Mouse (Mus musculus) midbrain, embryonic 16.5 days (tissue): ENCODE measurements around the gene Hnrnpab. TPM values are rescaled to one million over a fixed set of nuclear protein-coding genes. Genes with fewer than 3 reads are reported as not detected.
A peak's percentile ranks its signal among the peaks of the same experiment; 100 is the strongest.

ENCODE experiments used
- ATAC-seq: fragments of 200-750 bp; cut with Nextera tagmentation; 2 replicates; pipeline ENCODE4 v1.8.0; 2017; ENCODE audit warnings: moderate TSS enrichment
- H3K27ac ChIP-seq: fragments of 300-500 bp; sonication (generic); 2 replicates; pipeline ENCODE4 v1.5.1; 2014; ENCODE audit warnings: mild to moderate bottlenecking, low read length, mixed read lengths
- H3K27me3 ChIP-seq: fragments of 300-500 bp; sonication (generic); 2 replicates; pipeline ENCODE4 v1.6.1; 2014; ENCODE audit warnings: low read depth, low read length, mixed read lengths; ENCODE audit not compliant: control insufficient read depth, insufficient read depth
- H3K36me3 ChIP-seq: fragments of 300-500 bp; sonication (generic); 2 replicates; pipeline ENCODE4 v1.6.1; 2014; ENCODE audit warnings: mild to moderate bottlenecking, low read length, moderate library complexity, mixed read lengths; ENCODE audit not compliant: control insufficient read depth, insufficient read depth
- H3K4me1 ChIP-seq: fragments of 300-500 bp; sonication (generic); 2 replicates; pipeline ENCODE4 v1.6.1; 2014; ENCODE audit warnings: mild to moderate bottlenecking, low read length, mixed read lengths; ENCODE audit not compliant: control insufficient read depth, insufficient read depth
- H3K4me2 ChIP-seq: fragments of 300-500 bp; sonication (generic); 2 replicates; pipeline ENCODE4 v1.6.1; 2014; ENCODE audit warnings: mild to moderate bottlenecking, low read length, mixed read lengths
- H3K4me3 ChIP-seq: fragments of 300-500 bp; sonication (generic); 2 replicates; pipeline ENCODE4 v1.5.1; 2014; ENCODE audit warnings: low read depth, mild to moderate bottlenecking, low read length, moderate library complexity, mixed read lengths
- H3K9ac ChIP-seq: fragments of 300-500 bp; sonication (generic); 2 replicates; pipeline ENCODE4 v1.6.1; 2014; ENCODE audit warnings: low read depth, low read length, mixed read lengths
- H3K9me3 ChIP-seq: fragments of 300-500 bp; sonication (generic); replicated peaks from 2 replicates; pipeline ENCODE4 v1.6.1; 2014; ENCODE audit warnings: mild to moderate bottlenecking, low read length, mixed read lengths; ENCODE audit not compliant: control insufficient read depth, poor library complexity, severe bottlenecking
- WGBS: fragments of 180-500 bp; shearing (Covaris S2); extraction: QIAGEN DNeasy Blood & Tissue Kit; methylation state at CpG from one replicate; pipeline ENCODE4 v1.1.7; 2014; 5-methylcytosine and 5-hydroxymethylcytosine counted together
- polyA plus RNA-seq: library from polyadenylated mRNA; unstranded; fragments of >200 nt; fragmentation: Nextera tagmentation; extraction: Ambion mirVana; gene quantifications from 2 replicates; pipeline ENCODE4 v1.2.1, GENCODE M21; 2015

The Hnrnpab gene
- polyA plus RNA-seq, 1 experiment from 2014 or later, result 273 TPM

DNA sequence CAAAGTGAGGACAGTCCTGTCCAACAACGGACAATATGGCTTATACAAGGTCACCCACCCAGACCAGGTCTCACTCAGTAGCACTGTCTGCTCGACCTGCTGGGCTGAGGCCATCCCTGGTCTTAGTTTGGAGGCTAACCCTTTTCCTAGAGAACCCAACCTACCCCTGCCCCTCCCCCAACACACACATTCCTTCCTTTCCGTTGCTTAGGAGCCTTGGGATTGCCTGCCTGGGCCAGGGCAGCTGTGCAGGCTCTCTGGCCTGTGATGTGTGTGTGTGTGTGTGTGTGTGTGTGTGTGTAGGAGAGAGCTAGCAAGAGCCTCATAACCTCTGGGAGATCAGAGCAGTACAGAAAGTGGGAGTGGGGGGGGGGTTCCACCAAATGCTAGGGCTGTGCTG, 41.9 kb upstream of the Hnrnpab start:
- peaks cover 5% of the 10 kb centered on the region for H3K36me3 ChIP-seq
- H3K27me3 ChIP-seq, result peaks cover 6% of the 10 kb centered on the region; the same call in 1 of the 2 replicates
- H3K27ac ChIP-seq, result no peak overlapping the region
- no peaks in the 10 kb centered on the region for H3K9me3 ChIP-seq
- peak overlapping the region; percentile 95; the same call in 1 of the 2 replicates for H3K4me2 ChIP-seq
- peaks cover 14% of the 10 kb centered on the region for H3K4me1 ChIP-seq
- no peak overlapping the region for H3K4me3 ChIP-seq
- 11% methylated on average over 3 of the region's 3 CpGs for WGBS
- H3K9ac ChIP-seq, result peak overlapping the region; percentile 4; the same call in 1 of the 2 replicates
- no peak for ATAC-seq

- Histone ChIP-seq H3K27me3 (peaks cover 6% of the 10 kb centered on the region; the same call in 1 of the 2 replicates), H3K4me2 (no peak overlapping the region), H3K9me3 (no peaks in the 10 kb centered on the region), H3K9ac (no peak overlapping the region), H3K36me3 (peaks cover 5% of the 10 kb centered on the region), H3K4me1 (peaks cover 14% of the 10 kb centered on the region), H3K27ac (no peak overlapping the region), H3K4me3 (no peak overlapping the region)
- no peak for ATAC-seq
- WGBS, result 90% methylated on average over 15 of the region's 15 CpGs
Measured at GRCm38 (mm10) chr11:51646751-51647667, 40.4 kb upstream of the Hnrnpab start.

DNA sequence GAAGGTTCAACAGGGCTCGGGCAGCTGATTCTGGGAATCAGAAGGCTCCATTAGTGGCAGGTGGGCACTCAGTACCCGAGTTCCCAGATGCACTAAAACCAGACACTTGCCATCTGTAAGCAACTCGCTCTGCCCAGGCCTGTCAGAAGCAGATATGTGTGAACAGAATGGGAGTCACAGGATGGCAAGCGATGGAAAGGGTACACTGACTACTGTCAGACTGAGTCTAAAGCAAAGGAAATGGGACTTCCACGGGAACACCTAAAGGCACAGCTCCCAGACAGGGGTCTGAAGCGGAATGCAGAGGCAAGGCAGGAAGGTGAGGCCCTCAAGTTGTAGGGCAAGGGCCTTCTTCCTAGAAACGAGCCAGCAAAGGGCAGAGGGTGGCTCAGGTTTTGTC, 39.6 kb upstream of the Hnrnpab start:
- Histone ChIP-seq H3K27ac (no peak overlapping the region), H3K36me3 (peaks cover 5% of the 10 kb centered on the region), H3K9me3 (no peaks in the 10 kb centered on the region), H3K4me1 (peaks cover 14% of the 10 kb centered on the region), H3K27me3 (peaks cover 6% of the 10 kb centered on the region; the same call in 1 of the 2 replicates), H3K4me2 (no peak overlapping the region), H3K4me3 (no peak overlapping the region), H3K9ac (no peak overlapping the region)
- no peak for ATAC-seq
- WGBS, result 88% methylated on average over 7 of the region's 7 CpGs

DNA sequence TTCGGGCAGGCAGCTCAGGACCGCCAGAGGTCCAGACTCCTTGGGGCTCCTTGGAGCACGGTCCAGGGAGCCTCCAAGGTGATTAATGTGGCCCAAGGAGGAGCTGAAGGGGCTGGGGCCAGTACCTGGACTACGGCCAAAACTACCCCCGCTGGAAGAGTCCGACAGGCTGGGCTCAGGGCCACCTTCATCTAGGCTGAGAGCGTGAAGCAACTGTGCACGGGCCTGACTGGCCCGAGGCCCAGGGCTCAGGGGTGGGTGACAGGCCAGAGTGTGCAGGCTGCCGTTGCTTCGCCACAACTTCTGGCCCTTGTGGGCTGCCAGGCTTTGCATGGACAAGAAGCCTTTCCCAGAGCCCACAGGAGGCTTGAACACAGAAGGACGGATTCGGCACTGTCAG, 38.6 kb upstream of the Hnrnpab start:
- H3K27me3 ChIP-seq, result peaks cover 6% of the 10 kb centered on the region; the same call in 1 of the 2 replicates
- no peak overlapping the region for H3K9ac ChIP-seq
- H3K9me3 ChIP-seq, result no peaks in the 10 kb centered on the region
- peaks cover 14% of the 10 kb centered on the region for H3K4me1 ChIP-seq
- WGBS, result 84% methylated on average over 13 of the region's 13 CpGs
- no peak for ATAC-seq
- H3K36me3 ChIP-seq, result peaks cover 5% of the 10 kb centered on the region
- no peak overlapping the region for H3K4me3 ChIP-seq
- no peak overlapping the region for H3K27ac ChIP-seq
- no peak overlapping the region for H3K4me2 ChIP-seq

- H3K4me2 ChIP-seq, result no peak overlapping the region
- 0 out of 2 replicates have a peak, but pooled peaks cover 2% of the 10 kb centered on the region for H3K27me3 ChIP-seq
- no peaks in the 10 kb centered on the region for H3K9me3 ChIP-seq
- H3K4me1 ChIP-seq, result peaks cover 5% of the 10 kb centered on the region
- peaks cover 5% of the 10 kb centered on the region for H3K36me3 ChIP-seq
- no peak for ATAC-seq
- WGBS, result 79% methylated on average over 16 of the region's 16 CpGs
- no peak overlapping the region for H3K4me3 ChIP-seq
- no peak overlapping the region for H3K9ac ChIP-seq
- no peak overlapping the region for H3K27ac ChIP-seq
Measured at GRCm38 (mm10) chr11:51644217-51644616, 37.6 kb upstream of the Hnrnpab start.

DNA sequence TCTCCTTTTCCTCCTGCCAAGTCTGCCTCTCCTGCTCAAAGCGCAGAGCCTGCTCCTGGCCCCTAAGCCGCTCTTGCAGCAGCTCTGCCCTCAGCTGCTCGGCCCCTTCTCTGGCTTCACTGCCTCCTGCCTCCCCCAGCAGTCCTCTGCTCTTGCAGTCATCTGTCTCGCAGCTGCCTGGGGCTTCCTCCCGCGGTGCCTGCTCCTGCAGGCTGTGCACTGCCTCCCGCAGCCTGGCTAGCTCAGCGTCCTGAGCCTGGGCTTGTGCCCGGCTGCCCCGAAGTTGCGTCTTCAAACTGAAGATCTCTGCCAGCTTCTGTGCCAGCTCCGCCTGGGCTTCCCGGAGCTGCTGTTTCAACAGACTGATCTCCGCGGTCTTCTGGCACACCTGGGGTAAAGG, 37.1 kb upstream of the Hnrnpab start:
- Histone ChIP-seq H3K36me3 (peaks cover 5% of the 10 kb centered on the region), H3K27me3 (no peaks in the 10 kb centered on the region), H3K4me1 (peaks cover under 1% of the 10 kb centered on the region; the same call in 1 of the 2 replicates), H3K9me3 (no peaks in the 10 kb centered on the region), H3K4me2 (no peak overlapping the region), H3K9ac (no peak overlapping the region), H3K4me3 (no peak overlapping the region), H3K27ac (no peak overlapping the region)
- WGBS, result 56% methylated on average over 15 of the region's 15 CpGs
- no peak for ATAC-seq

DNA sequence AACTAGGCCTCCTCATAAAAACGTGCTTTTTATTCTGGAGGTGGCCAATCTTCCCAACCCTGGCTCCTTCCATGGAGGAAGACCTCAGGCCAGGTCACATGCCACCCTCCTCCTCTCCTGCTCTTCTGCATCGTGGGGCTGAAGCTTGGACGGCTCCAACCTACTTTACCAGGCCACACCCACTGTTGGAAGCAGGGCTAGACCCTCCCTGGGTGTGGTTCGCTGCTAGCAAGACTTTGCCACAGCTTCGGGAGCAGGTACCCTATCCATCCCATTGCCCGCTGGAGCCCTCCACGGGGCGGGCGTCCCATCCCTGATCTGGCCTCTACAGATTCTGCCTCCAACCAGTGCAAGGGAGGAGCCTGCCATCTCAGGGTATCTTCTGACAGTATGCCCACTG, 36.6 kb upstream of the Hnrnpab start:
- 82% methylated on average over 9 of the region's 9 CpGs for WGBS
- H3K27ac ChIP-seq, result no peak overlapping the region
- H3K9ac ChIP-seq, result no peak overlapping the region

GRCm38 (mm10) chr11:51640748-51641147, 34.1 kb upstream of the Hnrnpab start:
- Histone ChIP-seq H3K27ac (no peak overlapping the region), H3K4me3 (no peak overlapping the region), H3K27me3 (no peaks in the 10 kb centered on the region), H3K9ac (no peak overlapping the region), H3K36me3 (peaks cover 5% of the 10 kb centered on the region), H3K4me2 (no peak overlapping the region), H3K4me1 (peaks cover 6% of the 10 kb centered on the region), H3K9me3 (no peaks in the 10 kb centered on the region)
- ATAC-seq, result no peak
- WGBS, result 88% methylated on average over 7 of the region's 7 CpGs

More for the DNA sequence above, 36.6 kb upstream of the Hnrnpab start:
- Histone ChIP-seq H3K4me1 (no peaks in the 10 kb centered on the region), H3K9me3 (no peaks in the 10 kb centered on the region), H3K4me2 (no peak overlapping the region), H3K4me3 (no peak overlapping the region), H3K27me3 (no peaks in the 10 kb centered on the region), H3K36me3 (peaks cover 5% of the 10 kb centered on the region)
- ATAC-seq, result no peak

- no peak for ATAC-seq
- Histone ChIP-seq H3K27ac (no peak overlapping the region), H3K4me1 (peaks cover 15% of the 10 kb centered on the region), H3K9ac (no peak overlapping the region), H3K27me3 (no peaks in the 10 kb centered on the region), H3K9me3 (no peaks in the 10 kb centered on the region), H3K36me3 (no peaks in the 10 kb centered on the region; the same call in 1 of the 2 replicates), H3K4me2 (0 out of 2 replicates have a peak overlapping the region, but pooled peaks have one; percentile 5), H3K4me3 (no peak overlapping the region)
- 80% methylated on average over 5 of the region's 5 CpGs for WGBS
Measured at GRCm38 (mm10) chr11:51638497-51638896, 31.9 kb upstream of the Hnrnpab start.
